8 mouse cellular contexts compared by ENCODE assay signal in genomic region chr1:64616881-64617714, GRCm38 (mm10). TPM values are rescaled to one million over a fixed set of nuclear protein-coding genes. Genes with fewer than 3 reads are reported as not detected.
A peak's percentile ranks its signal among the peaks of the same experiment; 100 is the strongest.
DNase-seq lines count a peak whose midpoint lies in the region; ATAC-seq and TF ChIP-seq lines count a peak whose summit lies in the region.

TSS of gene Mettl21a (minus strand) at chr1:64617242.

- intact Hi-C loops in left cerebral cortex, adult 2 months (cut with DNase I) = loop anchor here (1.0 to 5.0 kb wide), 7 partner anchors 75 to 955 kb away; no protein-coding TSS in a partner anchor

- TF ChIP-seq CTCF in left cerebral cortex, adult 2 months (IDR thresholded peaks at IDR 0.05) = no peak

- H3K4me3 ChIP-seq in hindbrain, embryonic 16.5 days (ENCODE audit: low read length) = peak within 1 kb of the TSS; percentile 80
- H3K4me3 ChIP-seq in left cerebral cortex, adult 2 months = peak within 1 kb of the TSS; percentile 96

- peak; percentile 79 for DNase-seq in T-cell, adult 2 months (ENCODE audit: low spot score)
- DNase-seq in cerebellum, postnatal 36 days = peak; percentile 90 to 93
- peak; percentile 93 for DNase-seq in gastrocnemius, adult 18-20 months (ENCODE audit: low spot score)
- DNase-seq in left cerebral cortex, adult 2 months (ENCODE audit: extremely low spot score in 1 of 2, low spot score in 2 of 2) = peak; percentile 91 to 92
- DNase-seq in right cerebral cortex, adult 2 months (ENCODE audit: low spot score in 2 of 2) = peak; percentile 93 to 94
- DNase-seq in urinary bladder, postnatal 14 days (ENCODE audit: low spot score) = peak; percentile 92

- H3K4me1 ChIP-seq in hindbrain, embryonic 16.5 days (ENCODE audit: control insufficient read depth, insufficient read depth, low read depth, low read length) = peaks cover 14% of the 10 kb centered on the region

- ATAC-seq in hindbrain, embryonic 16.5 days = peak; percentile 98
- ATAC-seq in megakaryocyte, adult 5-6 weeks (ENCODE audit: poor library complexity, severe bottlenecking) = peak; percentile 78

- H3K9me3 ChIP-seq in hindbrain, embryonic 16.5 days (ENCODE audit: control insufficient read depth, low read length) = no peaks in the 10 kb centered on the region

- H3K27me3 ChIP-seq in hindbrain, embryonic 16.5 days (replicated peaks; ENCODE audit: control insufficient read depth, insufficient read depth, low read length) = no peaks in the 10 kb centered on the region

- peak within 1 kb of the TSS; percentile 73 for H3K4me2 ChIP-seq in hindbrain, embryonic 16.5 days (ENCODE audit: low read length)

- peak within 1 kb of the TSS; percentile 94 for H3K9ac ChIP-seq in hindbrain, embryonic 16.5 days (ENCODE audit: low read depth, low read length)

- H3K36me3 ChIP-seq in hindbrain, embryonic 16.5 days (ENCODE audit: control insufficient read depth, insufficient read depth, low read length) = no peaks in the 10 kb centered on the region

- under 1% methylated on average over 72 of the region's 72 CpGs for WGBS in hindbrain, embryonic 16.5 days

- peak within 1 kb of the TSS; percentile 96 for H3K27ac ChIP-seq in hindbrain, embryonic 16.5 days (ENCODE audit: low read depth, low read length)
- peak within 1 kb of the TSS; percentile 99 for H3K27ac ChIP-seq in left cerebral cortex, adult 2 months

RNA-seq across cellular contexts. Expression of gene Mettl21a, which starts in this region (rescaled TPM):
- total RNA-seq in gastrocnemius, adult 18-20 months (2021) = 10 to 100 TPM in 1 of 2 experiments, 1 to 10 TPM in 1; 8.7 to 10.9 TPM
- 17.9 TPM in 2 replicates for polyA plus RNA-seq in hindbrain, embryonic 16.5 days (2015; fragmentation: Nextera tagmentation; extraction: Ambion mirVana)
- 10 to 100 TPM; 13.1 to 14.4 TPM for total RNA-seq in left cerebral cortex, adult 2 months (2021)
- total RNA-seq in megakaryocyte, adult 5-6 weeks (2015) = 9.9 and 12.2 TPM in 2 replicates
- 10.5 and 15.0 TPM in 2 replicates for total RNA-seq in megakaryocyte, adult 5-6 weeks (2017)

Comparison
In these comparisons a context has a peak if more than half of its experiments do, and no peak if none do; other contexts are left out.
1. Peak in every context shown above with its lines: DNase-seq, ATAC-seq, H3K4me3 ChIP-seq and H3K27ac ChIP-seq.